Mouse (Mus musculus) splenic B cell, adult 2 months (primary cell): ENCODE results near the gene Arhgap15.

Experiments used
- DNase-seq: peaks from one replicate; pipeline ENCODE4 v3.0.0-alpha.2; 2011; ENCODE audit warnings: low read depth, low spot score
- H3K27me3 ChIP-seq: 2 replicates; pipeline ENCODE4 v1.6.1; 2012; ENCODE audit warnings: mild to moderate bottlenecking, low read length, moderate library complexity, mixed read lengths; ENCODE audit not compliant: control insufficient read depth, poor library complexity, insufficient read depth, severe bottlenecking
- H3K36me3 ChIP-seq: 2 replicates; pipeline ENCODE4 v1.6.1; 2012; ENCODE audit warnings: mild to moderate bottlenecking, low read length, moderate library complexity, mixed read lengths; ENCODE audit not compliant: control insufficient read depth, poor library complexity, insufficient read depth, severe bottlenecking

The Arhgap15 gene

GRCm38 (mm10) chr2:43939196-43939595 is 190.6 kb downstream of the Arhgap15 start:
- 0 out of 2 replicates have a peak, but pooled peaks cover 6% of the 10 kb centered on the region for H3K36me3 ChIP-seq
- H3K27me3 ChIP-seq, result no peaks in the 10 kb centered on the region
- no peak for DNase-seq

GRCm38 (mm10) chr2:43945679-43946078 is 197.1 kb downstream of the Arhgap15 start:
- Histone ChIP-seq H3K27me3 (no peaks in the 10 kb centered on the region), H3K36me3 (0 out of 2 replicates have a peak, but pooled peaks cover 6% of the 10 kb centered on the region)
- DNase-seq, result no peak

GRCm38 (mm10) chr2:43949775-43950492 is 201.3 kb downstream of the Arhgap15 start:
- Histone ChIP-seq H3K27me3 (no peaks in the 10 kb centered on the region), H3K36me3 (0 out of 2 replicates have a peak, but pooled peaks cover 4% of the 10 kb centered on the region)
- DNase-seq, result no peak

GRCm38 (mm10) chr2:43950741-43951140 is 202.1 kb downstream of the Arhgap15 start:
- Histone ChIP-seq H3K36me3 (0 out of 2 replicates have a peak, but pooled peaks cover 4% of the 10 kb centered on the region), H3K27me3 (no peaks in the 10 kb centered on the region)
- DNase-seq, result no peak

- Histone ChIP-seq H3K36me3 (no peaks in the 10 kb centered on the region), H3K27me3 (no peaks in the 10 kb centered on the region)
- no peak for DNase-seq
These were observed 210.6 kb downstream of the Arhgap15 start for GRCm38 (mm10) chr2:43959189-43959588.

GRCm38 (mm10) chr2:43962466-43962865 is 213.8 kb downstream of the Arhgap15 start:
- Histone ChIP-seq H3K27me3 (no peaks in the 10 kb centered on the region), H3K36me3 (peaks cover 2% of the 10 kb centered on the region; the same call in 1 of the 2 replicates)
- no peak for DNase-seq

- Histone ChIP-seq H3K27me3 (no peaks in the 10 kb centered on the region), H3K36me3 (peaks cover 2% of the 10 kb centered on the region; the same call in 1 of the 2 replicates)
- DNase-seq, result no peak
These were observed 220.0 kb downstream of the Arhgap15 start for GRCm38 (mm10) chr2:43968581-43968980.

GRCm38 (mm10) chr2:43977732-43978131 is 229.1 kb downstream of the Arhgap15 start:
- H3K36me3 ChIP-seq, result no peaks in the 10 kb centered on the region
- DNase-seq, result no peak
- H3K27me3 ChIP-seq, result no peaks in the 10 kb centered on the region

GRCm38 (mm10) chr2:43978177-43979013 is 229.8 kb downstream of the Arhgap15 start:
- Histone ChIP-seq H3K27me3 (no peaks in the 10 kb centered on the region), H3K36me3 (no peaks in the 10 kb centered on the region)
- no peak for DNase-seq

GRCm38 (mm10) chr2:43986066-43986465 is 237.4 kb downstream of the Arhgap15 start:
- Histone ChIP-seq H3K36me3 (no peaks in the 10 kb centered on the region; the same call in 1 of the 2 replicates), H3K27me3 (no peaks in the 10 kb centered on the region)
- DNase-seq, result no peak

GRCm38 (mm10) chr2:43987919-43988318 is 239.3 kb downstream of the Arhgap15 start:
- DNase-seq, result no peak
- H3K36me3 ChIP-seq, result no peaks in the 10 kb centered on the region; the same call in 1 of the 2 replicates
- H3K27me3 ChIP-seq, result no peaks in the 10 kb centered on the region

GRCm38 (mm10) chr2:43989850-43990249 is 241.2 kb downstream of the Arhgap15 start:
- Histone ChIP-seq H3K27me3 (no peaks in the 10 kb centered on the region), H3K36me3 (no peaks in the 10 kb centered on the region; the same call in 1 of the 2 replicates)
- no peak for DNase-seq

GRCm38 (mm10) chr2:43992510-43992909 is 243.9 kb downstream of the Arhgap15 start:
- DNase-seq, result no peak
- no peaks in the 10 kb centered on the region for H3K27me3 ChIP-seq
- H3K36me3 ChIP-seq, result no peaks in the 10 kb centered on the region; the same call in 1 of the 2 replicates

- Histone ChIP-seq H3K27me3 (no peaks in the 10 kb centered on the region), H3K36me3 (no peaks in the 10 kb centered on the region)
- no peak for DNase-seq
These were observed 253.8 kb downstream of the Arhgap15 start for GRCm38 (mm10) chr2:44002454-44002853.

GRCm38 (mm10) chr2:44010249-44010648 is 261.6 kb downstream of the Arhgap15 start:
- H3K36me3 ChIP-seq, result 0 out of 2 replicates have a peak, but pooled peaks cover 2% of the 10 kb centered on the region
- no peaks in the 10 kb centered on the region for H3K27me3 ChIP-seq
- DNase-seq, result no peak
